Comparison of ENCODE assay signal across 1 mouse cellular context in the genomic region with DNA sequence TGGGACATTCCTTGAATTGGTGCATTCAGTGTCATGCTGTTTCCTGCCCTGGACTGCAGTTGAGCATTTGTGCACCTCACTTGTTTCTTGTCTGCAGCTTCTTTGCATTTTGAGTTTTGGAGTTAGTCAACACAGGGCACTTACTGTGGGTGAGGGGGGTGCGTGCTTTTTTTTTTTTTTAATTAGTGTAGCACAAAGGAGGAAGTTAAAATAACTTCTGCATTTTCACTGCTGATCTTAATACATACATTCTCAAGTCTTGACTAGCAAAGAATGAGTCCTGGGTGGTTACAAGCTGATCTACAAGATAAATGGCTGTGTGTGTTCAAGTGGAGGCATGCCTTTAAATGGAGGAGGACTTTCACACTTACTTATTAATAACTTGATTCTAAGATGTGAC.
TF ChIP-seq lines count a peak whose summit lies in the region.

No protein-coding gene starts in this region.

TF ChIP-seq in MEL, 35 proteins besides CTCF, POLR2A, EP300 and RAD21:
- no peak for TF ChIP-seq E2F4 (IDR thresholded peaks at IDR 0.05; ENCODE audit: borderline replicate concordance, low read depth, low read length)
- TF ChIP-seq TBP (IDR thresholded peaks at IDR 0.05; ENCODE audit: low read depth, low read length) = peak; percentile 53; the same call in 1 of the 2 replicates
- peak; percentile 83 for TF ChIP-seq MAX (IDR thresholded peaks at IDR 0.05; ENCODE audit: low read length)
- peak; percentile 85 for TF ChIP-seq ETS1 (IDR thresholded peaks at IDR 0.05; ENCODE audit: low read depth, low read length)
- peak; percentile 20; the same call in 1 of the 2 replicates for TF ChIP-seq MEF2A (IDR thresholded peaks at IDR 0.05; ENCODE audit: extremely low read depth, insufficient replicate concordance, low read depth, low read length, poor library complexity, severe bottlenecking)
- TF ChIP-seq MXI1 (IDR thresholded peaks at IDR 0.05; ENCODE audit: low read depth, low read length) = peak; percentile 85; the same call in 1 of the 2 replicates
- 0 out of 2 replicates have a peak, but pooled peaks have one; percentile 58 for TF ChIP-seq MAZ (IDR thresholded peaks at IDR 0.05; ENCODE audit: low read depth, low read length)
- peak; percentile 100 for TF ChIP-seq ZNF384 (IDR thresholded peaks at IDR 0.05; ENCODE audit: low read depth, low read length)
- TF ChIP-seq TAL1 (IDR thresholded peaks at IDR 0.05; ENCODE audit: low read length) = no peak
- TF ChIP-seq RCOR1 (IDR thresholded peaks at IDR 0.05; ENCODE audit: low read depth, low read length) = peak; percentile 66; the same call in 1 of the 2 replicates
- no peak for TF ChIP-seq POLR2AphosphoS5 (IDR thresholded peaks at IDR 0.05; ENCODE audit: borderline replicate concordance, low read depth, low read length)
- no peak for TF ChIP-seq SMC3 (IDR thresholded peaks at IDR 0.05; ENCODE audit: low read depth, low read length)
- TF ChIP-seq POLR2AphosphoS2 (IDR thresholded peaks at IDR 0.05; ENCODE audit: low read length) = no peak
- TF ChIP-seq MYC (IDR thresholded peaks at IDR 0.05; ENCODE audit: low read depth, low read length) = peak; percentile 92
- TF ChIP-seq KAT2A (conservative IDR thresholded peaks at IDR 0.05; ENCODE audit: low read depth, low read length) = no peak
- TF ChIP-seq GATA1 (IDR thresholded peaks at IDR 0.05; ENCODE audit: low read depth, low read length) = peak; percentile 85
- TF ChIP-seq TCF12 (IDR thresholded peaks at IDR 0.05; ENCODE audit: low read depth, low read length) = peak; percentile 38; the same call in 1 of the 2 replicates
- peak; percentile 47 for TF ChIP-seq CHD2 (IDR thresholded peaks at IDR 0.05; ENCODE audit: low read length)
- peak; percentile 94 for TF ChIP-seq SIN3A (IDR thresholded peaks at IDR 0.05; ENCODE audit: low read length)
- TF ChIP-seq USF1 (IDR thresholded peaks at IDR 0.05; ENCODE audit: low read depth, low read length) = no peak
- TF ChIP-seq ELF1 (IDR thresholded peaks at IDR 0.05; ENCODE audit: low read depth, low read length) = peak; percentile 63; the same call in 1 of the 2 replicates
- peak; percentile 80; the same call in 1 of the 2 replicates for TF ChIP-seq ZKSCAN1 (IDR thresholded peaks at IDR 0.05; ENCODE audit: low read depth, low read length)
- TF ChIP-seq BHLHE40 (IDR thresholded peaks at IDR 0.05; ENCODE audit: borderline replicate concordance, low read depth, low read length) = peak; percentile 49; the same call in 1 of the 2 replicates
TF ChIP-seq in MEL: peak in this region for 16.
